Mouse (Mus musculus) neural tube, embryonic 11.5 days (tissue): ENCODE results near the gene Ccdc97. TPM values are rescaled to one million over a fixed set of nuclear protein-coding genes. Genes with fewer than 3 reads are reported as not detected.

ENCODE experiments used
- ATAC-seq: fragments of 200-750 bp; cut with Nextera tagmentation; 2 replicates; pipeline ENCODE4 v1.8.0; 2017; ENCODE audit warnings: moderate number of reproducible peaks, mild to moderate bottlenecking, moderate TSS enrichment, moderate library complexity; ENCODE audit not compliant: insufficient read depth, low FRiP score, low TSS enrichment
- DNase-seq: peaks from one replicate; pipeline ENCODE4 v3.0.0-alpha.2; 2015; ENCODE audit warnings: low spot score
- H3K27ac ChIP-seq: fragments of 300-500 bp; sonication (generic); 2 replicates; pipeline ENCODE4 v1.5.1; 2014; ENCODE audit warnings: low read depth, mild to moderate bottlenecking, low read length
- H3K27me3 ChIP-seq: fragments of 300-500 bp; sonication (generic); 2 replicates; pipeline ENCODE4 v1.6.1; 2014; ENCODE audit warnings: mild to moderate bottlenecking, low read length, mixed read lengths; ENCODE audit not compliant: control insufficient read depth, insufficient read depth
- H3K36me3 ChIP-seq: fragments of 300-500 bp; sonication (generic); 2 replicates; pipeline ENCODE4 v1.6.1; 2014; ENCODE audit warnings: mild to moderate bottlenecking, low read length, moderate library complexity, mixed read lengths; ENCODE audit not compliant: control insufficient read depth, insufficient read depth
- H3K4me1 ChIP-seq: fragments of 300-500 bp; sonication (generic); 2 replicates; pipeline ENCODE4 v1.6.1; 2014; ENCODE audit warnings: low read length, mixed read lengths; ENCODE audit not compliant: control insufficient read depth, insufficient read depth
- H3K4me2 ChIP-seq: fragments of 300-500 bp; sonication (generic); 2 replicates; pipeline ENCODE4 v1.6.1; 2014; ENCODE audit warnings: low read depth, mild to moderate bottlenecking, moderate library complexity
- H3K4me3 ChIP-seq: fragments of 300-500 bp; sonication (generic); 2 replicates; pipeline ENCODE4 v1.5.1; 2014; ENCODE audit warnings: low read depth, low read length
- H3K9ac ChIP-seq: fragments of 300-500 bp; sonication (generic); 2 replicates; pipeline ENCODE4 v1.6.1; 2014; ENCODE audit warnings: mild to moderate bottlenecking, low read length
- H3K9me3 ChIP-seq: fragments of 300-500 bp; sonication (generic); 2 replicates; pipeline ENCODE4 v1.6.1; 2016; ENCODE audit warnings: low read length; ENCODE audit not compliant: control insufficient read depth
- WGBS: fragments of 180-500 bp; shearing (Covaris S2); extraction: QIAGEN DNeasy Blood & Tissue Kit; methylation state at CpG from one replicate; pipeline ENCODE4 v1.1.7; 2014; 5-methylcytosine and 5-hydroxymethylcytosine counted together
- polyA plus RNA-seq: library from polyadenylated mRNA; unstranded; fragments of >200 nt; fragmentation: Nextera tagmentation; extraction: Ambion mirVana; gene quantifications from 2 replicates; pipeline ENCODE4 v1.2.1, GENCODE M21; 2014

The Ccdc97 gene
- polyA plus RNA-seq, 1 experiment from 2014 or later = 39.5 TPM

GRCm38 (mm10) chr7:25683474-25684180 lies 35.3 kb downstream of the Ccdc97 start:
- H3K27me3 ChIP-seq = peaks cover 32% of the 10 kb centered on the region
- 70% methylated on average over 7 of the region's 7 CpGs for WGBS
- no peak for DNase-seq

GRCm38 (mm10) chr7:25681341-25682231 lies 37.3 kb downstream of the Ccdc97 start:
- ATAC-seq (no peak), DNase-seq (no peak)
- Histone ChIP-seq H3K36me3 (no peaks in the 10 kb centered on the region), H3K4me1 (peaks cover 3% of the 10 kb centered on the region), H3K4me3 (peak overlapping the region; percentile 51; the same call in 1 of the 2 replicates), H3K4me2 (no peak overlapping the region), H3K9ac (no peak overlapping the region), H3K9me3 (no peaks in the 10 kb centered on the region), H3K27ac (no peak overlapping the region), H3K27me3 (peaks cover 12% of the 10 kb centered on the region)
- WGBS = 67% methylated on average over 15 of the region's 15 CpGs

More at GRCm38 (mm10) chr7:25683474-25684180, 35.3 kb downstream of the Ccdc97 start:
- Histone ChIP-seq H3K27ac (no peak overlapping the region), H3K9ac (no peak overlapping the region), H3K4me1 (peaks cover 5% of the 10 kb centered on the region), H3K9me3 (no peaks in the 10 kb centered on the region), H3K4me2 (no peak overlapping the region), H3K4me3 (no peak overlapping the region), H3K36me3 (no peaks in the 10 kb centered on the region)
- no peak for ATAC-seq

GRCm38 (mm10) chr7:25680514-25681258 lies 38.2 kb downstream of the Ccdc97 start, which contains the start of gene B9d2:
Gene B9d2, plus strand, starts transcription at chr7:25680780.
- Histone ChIP-seq H3K27ac (peak within 1 kb of the TSS; percentile 71), H3K9ac (peak within 1 kb of the TSS; percentile 58), H3K4me2 (peak within 1 kb of the TSS; percentile 26), H3K27me3 (peaks cover 9% of the 10 kb centered on the region), H3K36me3 (no peaks in the 10 kb centered on the region), H3K9me3 (no peaks in the 10 kb centered on the region), H3K4me1 (peaks cover 3% of the 10 kb centered on the region), H3K4me3 (peak within 1 kb of the TSS; percentile 51)
- DNase-seq (peak; percentile 95), ATAC-seq (peak; percentile 96)
- WGBS = under 1% methylated on average over 45 of the region's 46 CpGs

GRCm38 (mm10) chr7:25679971-25680370 lies 38.9 kb downstream of the Ccdc97 start:
- WGBS = 12% methylated on average over 6 of the region's 6 CpGs
- no peak for DNase-seq
- Histone ChIP-seq H3K27ac (no peak overlapping the region), H3K9ac (no peak overlapping the region), H3K36me3 (no peaks in the 10 kb centered on the region), H3K9me3 (no peaks in the 10 kb centered on the region), H3K4me1 (peaks cover 3% of the 10 kb centered on the region), H3K27me3 (peaks cover 12% of the 10 kb centered on the region), H3K4me3 (peak overlapping the region; percentile 51; the same call in 1 of the 2 replicates), H3K4me2 (peak overlapping the region; percentile 26)
- no peak for ATAC-seq

GRCm38 (mm10) chr7:25677013-25677412 lies 41.9 kb downstream of the Ccdc97 start:
- H3K4me1 ChIP-seq = peaks cover 3% of the 10 kb centered on the region
- no peak for DNase-seq
- no peak overlapping the region for H3K9ac ChIP-seq
- H3K36me3 ChIP-seq = no peaks in the 10 kb centered on the region
- WGBS = 91% methylated on average over 7 of the region's 7 CpGs
- H3K27ac ChIP-seq = no peak overlapping the region
- H3K4me3 ChIP-seq = no peak overlapping the region
- no peaks in the 10 kb centered on the region for H3K9me3 ChIP-seq
- no peak for ATAC-seq
- H3K27me3 ChIP-seq = peaks cover 28% of the 10 kb centered on the region
- H3K4me2 ChIP-seq = no peak overlapping the region

DNA sequence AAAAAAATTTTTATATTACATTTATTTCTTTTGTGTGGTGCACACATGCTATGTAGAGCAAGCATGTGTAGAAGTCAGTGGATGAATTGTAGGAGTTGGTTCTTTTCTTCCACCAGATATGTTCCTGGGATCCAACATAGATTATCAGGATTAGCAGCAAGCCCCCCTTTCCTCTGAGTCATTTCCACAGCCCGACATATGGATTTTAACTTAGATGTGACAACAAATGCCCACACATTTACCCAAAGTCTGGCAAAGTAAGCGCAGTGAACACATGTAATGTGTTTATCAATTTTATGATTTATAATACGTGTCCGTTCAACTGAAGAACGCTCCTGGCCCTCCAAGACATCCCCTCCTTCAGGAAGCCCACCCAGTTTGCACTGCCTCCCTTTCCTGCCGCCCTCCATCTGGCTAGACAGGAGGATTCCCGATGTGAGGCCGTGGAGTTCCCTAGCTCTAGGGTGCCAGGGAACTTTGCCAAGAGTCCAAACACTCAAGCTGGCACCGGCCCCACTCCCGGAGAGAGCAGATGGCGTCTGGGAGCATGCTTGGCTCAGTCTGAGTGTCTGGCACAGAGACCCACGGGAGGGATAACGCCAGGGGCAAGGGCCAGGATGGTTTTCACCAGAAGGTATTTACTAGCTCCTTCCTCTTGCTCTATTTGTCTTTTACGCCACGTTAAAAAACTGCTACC lies 42.7 kb downstream of the Ccdc97 start:
- Histone ChIP-seq H3K4me1 (peaks cover under 1% of the 10 kb centered on the region; the same call in 1 of the 2 replicates), H3K27me3 (peaks cover 28% of the 10 kb centered on the region), H3K9me3 (no peaks in the 10 kb centered on the region), H3K9ac (no peak overlapping the region), H3K27ac (no peak overlapping the region), H3K4me2 (no peak overlapping the region), H3K36me3 (no peaks in the 10 kb centered on the region), H3K4me3 (no peak overlapping the region)
- ATAC-seq = no peak
- 77% methylated on average over 15 of the region's 15 CpGs for WGBS
- DNase-seq = no peak

DNA sequence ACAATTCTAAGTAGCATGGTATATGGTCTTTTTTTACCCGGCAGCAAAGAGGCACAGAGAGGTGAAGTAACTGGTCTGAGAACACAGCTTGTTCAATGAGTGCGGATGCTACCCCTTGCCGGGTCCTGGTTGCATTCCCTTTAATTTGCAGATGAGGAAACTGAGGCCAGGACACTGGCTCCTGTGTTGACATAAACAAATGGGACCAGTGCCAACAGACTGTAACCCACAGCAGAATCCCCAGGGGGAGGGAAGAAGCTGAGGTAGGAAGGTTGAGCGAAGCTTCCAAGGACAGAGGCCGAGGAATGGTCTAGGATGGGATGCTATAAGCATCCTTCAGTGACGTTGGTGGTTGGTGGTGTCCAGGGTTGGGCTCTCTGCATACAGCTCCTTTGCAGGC lies 43.5 kb downstream of the Ccdc97 start:
- no peak for ATAC-seq
- H3K27ac ChIP-seq = no peak overlapping the region
- H3K27me3 ChIP-seq = peaks cover 28% of the 10 kb centered on the region
- no peak for DNase-seq
- no peak overlapping the region for H3K4me3 ChIP-seq
- no peaks in the 10 kb centered on the region for H3K9me3 ChIP-seq
- 44% methylated on average over 6 of the region's 6 CpGs for WGBS
- H3K36me3 ChIP-seq = no peaks in the 10 kb centered on the region
- H3K4me1 ChIP-seq = no peaks in the 10 kb centered on the region
- H3K4me2 ChIP-seq = no peak overlapping the region
- H3K9ac ChIP-seq = no peak overlapping the region
